Mouse (Mus musculus): ENCODE measurements around the gene Sprr2a1.
"Not testable (repeated sequence)": the region's sequence is repeated elsewhere in the genome, so short reads cannot be mapped to it uniquely, and the experiment has no call there.

The Sprr2a1 gene

DNA sequence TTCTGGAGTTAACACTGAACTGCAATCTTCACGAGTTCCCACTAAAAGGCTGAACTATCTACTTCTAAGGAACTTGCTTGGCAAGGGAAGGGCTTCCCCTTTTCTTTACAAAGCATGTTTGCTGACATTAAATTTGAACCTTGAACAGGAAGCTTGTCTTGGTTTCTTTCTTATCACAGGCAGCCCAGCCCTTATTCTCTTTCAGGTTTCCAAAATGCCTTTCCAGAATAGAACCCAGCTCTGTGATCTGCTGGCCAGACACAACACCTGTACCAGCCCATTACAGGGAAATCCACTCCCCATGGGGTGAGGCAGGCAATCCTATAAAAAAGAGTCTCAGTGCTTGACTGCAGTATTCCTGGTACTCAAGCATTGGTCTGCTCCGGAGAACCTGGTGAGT lies at the start of gene Sprr2a1, which contains the start of gene Sprr2a2:
Sprr2a1 (plus strand) TSS at position 231 of the 400 bp plus-strand sequence.
Sprr2a2 (plus strand) TSS at position 352 of the 400 bp plus-strand sequence.
- DNase-seq (ENCODE audit: low spot score in 2 of 2): not testable (repeated sequence)

DNA sequence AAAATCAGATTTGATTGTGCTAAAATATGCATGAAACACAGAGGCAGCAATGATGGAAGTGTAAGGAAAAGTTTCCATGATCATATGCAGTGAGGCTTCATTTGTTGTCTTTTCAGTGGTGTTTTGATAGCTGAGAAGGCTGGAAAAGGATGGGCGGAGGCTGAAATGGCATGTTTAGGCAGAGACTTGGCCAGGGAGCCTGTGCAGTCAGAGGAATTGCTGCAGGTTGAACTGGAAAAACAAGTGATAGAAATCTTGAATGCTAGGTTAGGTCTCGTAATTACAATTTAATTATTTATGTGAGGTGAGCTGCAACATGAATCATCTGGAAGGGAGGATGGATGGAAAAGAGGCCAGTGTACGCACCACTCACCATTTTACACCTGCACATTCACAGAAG lies 45.8 kb upstream of the Sprr2a1 start:
- DNase-seq (ENCODE audit: low spot score in 2 of 2): no peak

DNA sequence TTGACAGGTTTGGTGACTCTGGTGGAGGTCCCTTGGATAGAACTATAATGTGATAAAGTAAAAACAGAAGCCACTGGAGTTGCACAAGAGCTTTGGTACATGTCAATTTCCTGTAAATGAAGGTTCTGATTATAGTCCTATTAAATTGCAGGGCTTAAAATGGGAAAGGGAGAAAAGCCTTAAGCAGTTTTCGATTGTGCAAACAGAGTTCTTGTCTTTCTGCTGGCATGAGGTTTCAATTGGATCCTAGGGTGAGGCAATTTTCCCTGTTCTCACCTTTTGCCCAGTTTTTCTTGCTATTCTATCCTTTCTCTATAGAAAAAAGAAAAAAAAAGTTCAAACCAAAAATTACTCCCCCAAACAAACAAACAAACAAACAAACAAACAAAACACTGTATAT lies 38.7 kb upstream of the Sprr2a1 start:
- DNase-seq (ENCODE audit: low spot score in 2 of 2): no peak

DNA sequence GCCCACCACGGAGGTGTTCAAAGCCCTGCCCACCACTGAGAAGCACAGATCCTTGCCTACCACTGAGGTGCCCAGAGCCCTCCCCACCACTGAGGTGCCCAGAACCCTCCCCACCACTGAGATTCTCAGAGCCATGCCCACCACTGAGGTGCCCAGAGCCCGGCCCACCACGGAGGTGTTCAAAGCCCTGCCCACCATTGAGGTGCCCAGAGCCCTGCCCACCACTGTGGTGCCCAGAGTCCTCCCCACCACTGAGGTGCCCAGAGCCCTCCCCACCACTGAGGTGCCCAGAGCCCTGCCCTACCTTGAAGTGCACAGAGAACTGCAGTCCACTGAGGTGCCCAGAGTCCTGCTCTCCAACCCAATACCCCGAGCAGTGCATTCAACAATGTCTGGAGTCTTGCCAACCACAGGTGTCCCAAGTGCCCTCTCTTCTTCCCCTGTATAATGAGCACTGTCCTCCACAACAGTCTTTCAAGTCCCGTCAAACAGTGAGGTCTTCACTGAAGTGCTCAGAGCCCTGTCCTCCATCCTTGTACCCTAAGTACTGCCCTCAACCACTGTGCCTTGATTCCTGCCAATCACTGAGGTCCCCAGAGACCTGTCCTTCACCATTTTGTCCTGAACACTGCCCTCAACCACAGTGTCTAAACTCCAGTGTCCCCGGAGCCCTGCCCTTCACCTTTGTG lies 19.9 kb upstream of the Sprr2a1 start:
- no peak for DNase-seq (ENCODE audit: low spot score in 2 of 2)

DNA sequence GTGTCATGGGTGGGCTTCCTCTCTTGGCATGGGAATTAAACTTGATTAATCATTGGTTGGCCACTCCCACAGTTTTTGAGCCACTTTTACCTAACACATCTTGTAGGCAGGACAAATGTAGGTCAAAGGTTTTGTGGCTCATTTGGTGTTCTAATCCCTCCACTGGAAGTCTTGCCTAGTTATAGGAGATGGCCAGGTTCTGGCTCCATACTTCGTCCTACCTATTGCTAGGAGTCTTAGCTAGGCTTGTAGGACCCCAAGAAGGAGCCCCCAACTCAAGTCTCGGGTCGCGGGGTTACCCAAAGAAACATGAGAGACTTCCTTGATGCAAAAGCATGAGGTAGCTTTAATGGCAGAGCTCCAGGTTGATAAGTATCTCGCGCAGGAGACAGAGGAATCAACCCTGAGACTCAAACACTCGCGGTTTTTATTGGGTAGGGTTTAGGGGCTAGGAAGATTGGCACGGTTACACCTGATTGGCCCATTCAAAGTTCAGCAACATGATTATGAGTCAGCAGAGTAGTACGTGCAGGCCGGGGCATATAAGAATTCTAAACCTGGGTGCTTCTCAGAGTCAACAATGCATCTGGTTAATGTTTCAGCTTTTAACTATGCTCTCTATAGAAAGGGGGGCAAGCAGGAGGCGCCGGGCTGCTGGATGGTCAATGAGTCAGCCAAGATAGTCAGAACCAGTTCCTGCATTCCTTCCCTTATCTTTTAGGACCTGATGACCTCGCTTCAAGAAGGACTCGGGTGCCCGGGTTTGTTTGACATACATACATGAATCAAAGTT lies 4.3 kb upstream of the Sprr2a1 start:
- DNase-seq (ENCODE audit: low spot score in 2 of 2): not testable (repeated sequence)

DNA sequence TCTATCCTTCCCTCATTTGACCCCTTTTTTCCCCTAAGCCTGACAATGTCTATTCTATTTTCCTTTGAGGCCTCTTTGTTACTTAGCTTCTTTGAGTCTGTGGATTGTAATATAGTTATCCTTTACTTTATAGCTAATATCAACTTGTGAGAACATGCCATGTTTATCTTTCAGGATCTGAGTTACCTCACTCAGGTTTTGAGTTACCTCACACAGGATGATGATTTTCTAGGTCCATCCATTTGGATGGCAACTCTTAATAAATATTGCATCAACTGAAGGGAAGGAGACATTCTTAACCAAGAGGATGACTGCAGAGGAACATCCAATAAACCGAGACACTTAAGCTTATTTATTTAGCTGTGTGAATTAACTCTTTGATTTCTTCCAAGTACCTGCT lies 3.5 kb upstream of the Sprr2a1 start:
- DNase-seq (ENCODE audit: low spot score in 2 of 2): not testable (repeated sequence)

DNA sequence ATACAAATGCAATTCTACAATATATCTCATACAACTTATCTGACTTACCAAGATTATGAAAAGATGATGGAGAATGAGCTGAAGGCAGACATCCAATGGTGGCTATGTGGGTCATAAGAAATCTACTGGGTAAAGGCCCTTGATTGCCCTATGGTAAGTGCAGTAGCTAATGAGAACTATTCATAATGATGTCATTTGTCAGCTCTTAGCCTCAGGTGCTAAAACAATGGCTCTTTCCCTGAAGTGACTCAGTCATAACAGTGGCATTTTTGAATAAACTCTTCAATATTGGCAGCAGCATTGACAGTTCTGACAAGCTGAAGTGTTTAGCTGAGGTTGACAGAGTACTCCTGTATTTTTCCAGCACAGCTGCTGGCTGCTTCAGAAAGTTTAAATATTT lies 1.9 kb upstream of the Sprr2a1 start:
- DNase-seq (ENCODE audit: low spot score in 2 of 2): not testable (repeated sequence)

DNA sequence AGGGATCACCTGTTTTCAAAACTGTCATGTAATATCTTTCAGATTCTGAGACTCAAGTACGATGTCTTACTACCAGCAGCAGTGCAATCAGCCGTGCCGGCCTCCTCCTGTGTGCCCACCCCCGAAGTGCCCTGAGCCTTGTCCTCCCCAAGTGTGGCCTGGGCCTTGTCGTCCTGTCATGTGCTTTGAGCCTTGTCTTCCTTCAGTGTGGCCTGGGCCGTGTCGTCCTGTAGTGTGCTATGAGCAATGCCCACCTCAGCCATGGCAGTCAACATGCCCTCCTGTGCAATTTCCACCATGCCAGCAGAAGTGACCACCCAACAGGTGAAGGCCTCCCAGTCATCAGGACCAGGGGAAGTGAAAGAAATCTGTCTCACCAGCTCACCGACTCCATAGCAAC lies 3.4 kb downstream of the Sprr2a1 start:
- not testable (repeated sequence) for DNase-seq (ENCODE audit: low spot score in 2 of 2)

DNA sequence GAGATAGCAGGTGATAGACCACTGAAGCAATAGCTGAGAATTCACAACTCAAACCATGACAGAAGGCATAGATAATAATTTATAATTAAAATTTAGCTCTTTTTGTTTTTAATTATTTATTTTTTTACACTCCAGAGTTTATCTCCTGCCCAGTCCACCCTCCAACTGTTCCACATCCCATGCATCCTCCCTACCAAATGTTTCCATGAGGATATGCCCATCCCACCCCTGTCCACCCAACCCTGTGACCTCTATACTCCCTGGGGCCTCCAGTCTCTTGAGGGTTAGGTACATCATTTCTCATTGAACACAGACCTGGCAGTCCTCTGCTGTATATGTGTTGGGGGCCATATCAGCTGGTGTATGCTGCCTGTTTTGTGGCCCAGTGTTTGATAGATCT lies 8.1 kb downstream of the Sprr2a1 start:
- DNase-seq (ENCODE audit: low spot score in 2 of 2): not testable (repeated sequence)

DNA sequence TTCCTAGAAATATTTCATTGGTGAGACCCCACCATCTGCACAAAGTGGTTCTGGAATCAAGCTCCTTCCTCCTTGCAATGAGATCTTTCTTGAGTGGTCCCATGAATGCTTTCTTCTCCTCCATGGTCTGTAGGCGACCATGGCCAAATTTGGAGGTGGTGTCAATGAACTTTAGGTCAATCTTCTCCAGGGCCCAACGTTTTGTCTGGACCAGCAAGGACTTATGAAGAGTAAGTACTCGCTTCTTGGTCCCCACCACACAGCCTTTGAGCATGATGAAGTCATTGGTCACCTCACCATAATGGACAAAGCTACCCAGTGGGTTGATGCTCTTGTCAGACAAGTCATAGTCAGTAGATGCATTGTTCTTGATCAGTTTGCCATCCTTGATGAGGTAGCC lies 11.8 kb downstream of the Sprr2a1 start:
- not testable (repeated sequence) for DNase-seq (ENCODE audit: low spot score in 2 of 2)

DNA sequence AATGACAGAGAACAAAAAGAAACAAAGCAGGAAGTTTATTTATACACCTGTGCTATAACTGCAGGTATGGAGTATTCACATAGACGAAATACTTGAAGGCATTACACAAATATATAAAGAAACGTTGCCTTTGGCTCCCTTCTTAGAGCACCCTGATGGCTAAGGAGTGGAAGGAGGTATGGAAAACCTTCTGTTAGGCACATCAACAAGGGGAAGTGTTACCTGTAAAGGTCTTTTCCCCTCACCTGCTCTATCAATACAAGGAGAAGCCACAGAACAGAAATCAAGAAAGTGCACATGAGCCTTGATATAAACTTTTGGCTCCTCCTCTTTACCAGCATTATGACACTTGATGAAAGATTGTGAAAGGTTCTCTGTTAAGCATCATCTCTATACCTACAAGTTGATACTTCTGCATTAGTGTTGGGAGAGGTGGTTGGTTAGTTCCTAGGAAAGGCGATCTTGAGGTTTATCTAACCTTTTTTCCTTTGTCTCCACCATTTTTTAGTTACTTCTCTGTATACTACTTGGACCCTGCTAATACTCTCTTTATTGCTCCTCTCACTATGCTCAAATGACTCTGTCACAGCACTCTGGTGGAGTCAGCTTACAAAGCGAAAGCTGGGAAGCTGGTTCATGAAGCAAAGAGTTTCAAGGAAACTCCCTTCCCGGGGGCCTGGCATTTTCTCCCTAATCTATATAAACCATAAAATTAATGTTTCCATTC lies 21.0 kb downstream of the Sprr2a1 start:
- not testable (repeated sequence) for DNase-seq (ENCODE audit: low spot score in 2 of 2)

DNA sequence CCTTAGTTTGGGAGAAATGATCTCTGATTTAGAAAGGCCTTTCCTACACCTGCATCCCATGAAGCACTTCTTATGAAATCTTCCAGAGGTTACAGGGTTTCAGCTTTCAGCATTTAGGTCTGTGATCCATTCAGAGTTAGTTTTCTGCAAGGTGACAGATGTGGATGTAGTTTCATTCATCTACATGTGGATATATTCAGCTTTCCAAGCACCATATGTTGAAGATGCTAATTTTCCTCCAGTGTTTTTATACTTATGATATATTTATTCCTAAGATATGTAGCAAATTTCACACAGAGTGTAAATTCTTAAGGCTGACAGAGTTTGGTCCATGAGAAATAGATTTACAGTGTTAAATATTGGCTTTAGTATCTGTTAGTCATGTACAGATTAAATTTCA lies 23.1 kb downstream of the Sprr2a1 start:
- not testable (repeated sequence) for DNase-seq (ENCODE audit: low spot score in 2 of 2)

DNA sequence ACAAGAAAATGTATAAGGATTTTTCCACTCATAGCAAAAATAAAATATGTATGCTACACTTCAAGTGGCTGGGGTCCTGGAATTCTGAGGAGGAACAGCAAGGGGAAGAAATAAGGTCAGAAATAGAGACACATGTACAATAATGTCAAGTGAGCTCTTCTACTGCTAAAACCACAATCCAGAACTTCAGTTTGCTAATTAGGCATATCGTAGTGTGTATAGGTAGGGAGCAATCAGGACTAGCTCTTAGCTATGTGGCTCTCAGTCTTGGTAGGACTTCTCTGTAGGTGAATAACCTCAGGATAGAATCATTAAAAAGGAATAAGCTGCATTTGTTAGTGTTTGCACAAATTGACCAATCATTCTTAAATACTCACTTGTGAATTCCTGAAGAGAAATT lies 23.6 kb downstream of the Sprr2a1 start:
- DNase-seq (ENCODE audit: low spot score in 2 of 2): not testable (repeated sequence)

DNA sequence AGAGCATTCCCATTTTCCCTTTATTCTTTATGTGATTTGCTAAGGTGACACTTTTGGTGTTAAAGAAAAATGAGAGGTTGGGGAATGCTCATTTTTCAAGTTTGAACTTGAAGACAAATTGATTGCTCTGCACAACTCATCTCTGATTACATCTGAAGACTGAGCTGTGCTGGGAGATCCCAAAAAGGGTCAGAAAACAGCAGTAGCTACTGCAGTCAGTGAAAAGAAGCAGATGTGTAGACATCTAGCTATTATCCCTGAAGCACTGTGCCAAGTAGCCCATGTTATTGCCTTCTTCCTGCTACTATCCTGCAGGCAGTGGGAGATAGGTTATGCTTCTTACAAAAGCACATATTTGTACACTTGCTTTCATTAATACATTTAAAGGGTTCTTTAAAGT lies 29.2 kb downstream of the Sprr2a1 start:
- DNase-seq (ENCODE audit: low spot score in 2 of 2): not testable (repeated sequence)

DNA sequence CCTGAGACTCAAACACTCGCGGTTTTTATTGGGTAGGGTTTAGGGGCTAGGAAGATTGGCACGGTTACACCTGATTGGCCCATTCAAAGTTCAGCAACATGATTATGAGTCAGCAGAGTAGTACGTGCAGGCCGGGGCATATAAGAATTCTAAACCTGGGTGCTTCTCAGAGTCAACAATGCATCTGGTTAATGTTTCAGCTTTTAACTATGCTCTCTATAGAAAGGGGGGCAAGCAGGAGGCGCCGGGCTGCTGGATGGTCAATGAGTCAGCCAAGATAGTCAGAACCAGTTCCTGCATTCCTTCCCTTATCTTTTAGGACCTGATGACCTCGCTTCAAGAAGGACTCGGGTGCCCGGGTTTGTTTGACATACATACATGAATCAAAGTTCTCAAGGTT lies 30.6 kb downstream of the Sprr2a1 start:
- not testable (repeated sequence) for DNase-seq (ENCODE audit: low spot score in 2 of 2)

DNA sequence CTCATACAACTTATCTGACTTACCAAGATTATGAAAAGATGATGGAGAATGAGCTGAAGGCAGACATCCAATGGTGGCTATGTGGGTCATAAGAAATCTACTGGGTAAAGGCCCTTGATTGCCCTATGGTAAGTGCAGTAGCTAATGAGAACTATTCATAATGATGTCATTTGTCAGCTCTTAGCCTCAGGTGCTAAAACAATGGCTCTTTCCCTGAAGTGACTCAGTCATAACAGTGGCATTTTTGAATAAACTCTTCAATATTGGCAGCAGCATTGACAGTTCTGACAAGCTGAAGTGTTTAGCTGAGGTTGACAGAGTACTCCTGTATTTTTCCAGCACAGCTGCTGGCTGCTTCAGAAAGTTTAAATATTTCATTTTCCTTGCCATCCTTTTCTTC lies 32.9 kb downstream of the Sprr2a1 start:
- not testable (repeated sequence) for DNase-seq (ENCODE audit: low spot score in 2 of 2)

DNA sequence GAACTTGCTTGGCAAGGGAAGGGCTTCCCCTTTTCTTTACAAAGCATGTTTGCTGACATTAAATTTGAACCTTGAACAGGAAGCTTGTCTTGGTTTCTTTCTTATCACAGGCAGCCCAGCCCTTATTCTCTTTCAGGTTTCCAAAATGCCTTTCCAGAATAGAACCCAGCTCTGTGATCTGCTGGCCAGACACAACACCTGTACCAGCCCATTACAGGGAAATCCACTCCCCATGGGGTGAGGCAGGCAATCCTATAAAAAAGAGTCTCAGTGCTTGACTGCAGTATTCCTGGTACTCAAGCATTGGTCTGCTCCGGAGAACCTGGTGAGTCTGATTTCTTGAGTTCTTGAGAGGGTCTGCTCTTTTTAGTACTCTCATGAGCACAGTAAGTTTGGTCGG lies 34.9 kb downstream of the Sprr2a1 start:
- DNase-seq (ENCODE audit: low spot score in 2 of 2): not testable (repeated sequence)

DNA sequence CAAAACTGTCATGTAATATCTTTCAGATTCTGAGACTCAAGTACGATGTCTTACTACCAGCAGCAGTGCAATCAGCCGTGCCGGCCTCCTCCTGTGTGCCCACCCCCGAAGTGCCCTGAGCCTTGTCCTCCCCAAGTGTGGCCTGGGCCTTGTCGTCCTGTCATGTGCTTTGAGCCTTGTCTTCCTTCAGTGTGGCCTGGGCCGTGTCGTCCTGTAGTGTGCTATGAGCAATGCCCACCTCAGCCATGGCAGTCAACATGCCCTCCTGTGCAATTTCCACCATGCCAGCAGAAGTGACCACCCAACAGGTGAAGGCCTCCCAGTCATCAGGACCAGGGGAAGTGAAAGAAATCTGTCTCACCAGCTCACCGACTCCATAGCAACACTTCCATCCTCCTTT lies 38.3 kb downstream of the Sprr2a1 start:
- DNase-seq (ENCODE audit: low spot score in 2 of 2): not testable (repeated sequence)

DNA sequence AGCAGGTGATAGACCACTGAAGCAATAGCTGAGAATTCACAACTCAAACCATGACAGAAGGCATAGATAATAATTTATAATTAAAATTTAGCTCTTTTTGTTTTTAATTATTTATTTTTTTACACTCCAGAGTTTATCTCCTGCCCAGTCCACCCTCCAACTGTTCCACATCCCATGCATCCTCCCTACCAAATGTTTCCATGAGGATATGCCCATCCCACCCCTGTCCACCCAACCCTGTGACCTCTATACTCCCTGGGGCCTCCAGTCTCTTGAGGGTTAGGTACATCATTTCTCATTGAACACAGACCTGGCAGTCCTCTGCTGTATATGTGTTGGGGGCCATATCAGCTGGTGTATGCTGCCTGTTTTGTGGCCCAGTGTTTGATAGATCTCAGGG lies 42.9 kb downstream of the Sprr2a1 start:
- DNase-seq (ENCODE audit: low spot score in 2 of 2): not testable (repeated sequence)

DNA sequence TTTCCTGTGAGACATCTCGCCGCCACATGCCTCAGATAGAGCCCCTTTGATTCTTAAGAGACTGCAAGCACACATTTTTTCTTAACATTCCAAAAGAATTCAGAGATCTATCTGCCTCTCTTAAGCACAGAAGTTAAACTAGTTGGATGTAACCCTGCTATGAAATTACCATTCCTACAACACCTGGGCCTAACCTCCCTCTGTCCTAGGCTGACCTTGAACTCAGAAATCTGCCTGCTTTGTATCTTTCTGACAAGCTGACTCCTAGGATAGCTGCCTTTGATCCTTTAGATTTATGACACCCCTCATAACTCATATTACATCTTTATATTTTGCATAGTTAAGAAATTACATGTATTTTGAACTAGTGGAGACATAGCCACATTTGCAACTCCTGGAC lies 47.9 kb downstream of the Sprr2a1 start:
- DNase-seq (ENCODE audit: low spot score in 2 of 2): not testable (repeated sequence)
